Mouse (Mus musculus): Measurements from ENCODE around the gene Defb20. TPM values are rescaled to one million over a fixed set of nuclear protein-coding genes. Genes with fewer than 3 reads are reported as not detected.

The Defb20 gene
- polyA plus RNA-seq, 1 experiment from 2014 or later, result not detected

DNA sequence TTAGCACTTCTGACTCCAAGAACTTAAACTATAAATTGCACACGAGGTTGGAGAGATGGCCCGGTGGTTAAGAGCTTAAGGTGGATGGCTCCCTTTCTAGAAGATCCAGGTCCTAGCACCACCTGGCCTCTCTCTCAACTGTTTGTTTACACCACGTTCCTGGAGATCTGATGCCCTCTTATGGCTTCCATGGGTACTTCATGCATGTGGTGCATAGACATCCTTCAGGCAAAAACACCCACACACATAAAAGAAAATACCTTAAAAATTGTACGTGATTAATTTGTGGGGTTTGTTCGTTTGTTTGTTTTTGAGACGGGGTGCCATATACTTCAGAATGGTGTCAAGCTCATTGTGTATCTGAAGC lies 24.0 kb downstream of the Defb20 start:
- Histone ChIP-seq H3K36me3 (ENCODE audit: poor library complexity, severe bottlenecking) (no peaks in the 10 kb centered on the region), H3K27me3 (no peaks in the 10 kb centered on the region), H3K4me2 (no peak overlapping the region), H3K27ac (no peak overlapping the region), H3K9ac (no peak overlapping the region), H3K4me3 (no peak overlapping the region), H3K9me3 (replicated peaks) (no peaks in the 10 kb centered on the region), H3K4me1 (no peaks in the 10 kb centered on the region)
- WGBS, result 80% methylated on average over 6 of the region's 6 CpGs
- no peak for ATAC-seq

DNA sequence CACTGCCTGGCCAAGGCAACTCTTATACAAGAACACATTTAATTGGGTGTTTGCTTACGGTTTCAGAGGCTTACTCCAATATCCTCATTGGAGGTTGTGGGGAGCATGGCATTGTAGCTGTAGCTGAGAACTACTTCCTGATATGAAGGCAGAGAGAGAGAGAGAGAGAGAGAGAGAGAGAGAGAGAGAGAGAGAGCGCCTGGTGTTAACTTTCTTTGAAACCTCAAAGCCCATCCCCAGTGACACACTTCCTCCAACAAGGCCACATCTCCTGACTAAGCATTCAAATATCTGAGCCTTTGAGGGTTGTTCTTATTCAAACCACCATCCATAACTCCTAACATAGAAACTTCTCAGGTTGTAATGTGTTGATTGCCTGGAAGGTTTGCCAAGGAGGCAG lies 27.1 kb downstream of the Defb20 start:
- H3K4me1 ChIP-seq, result no peaks in the 10 kb centered on the region
- no peak overlapping the region for H3K4me2 ChIP-seq
- no peak overlapping the region for H3K27ac ChIP-seq
- H3K36me3 ChIP-seq (ENCODE audit: poor library complexity, severe bottlenecking), result no peaks in the 10 kb centered on the region
- H3K27me3 ChIP-seq, result no peaks in the 10 kb centered on the region
- no peaks in the 10 kb centered on the region for H3K9me3 ChIP-seq (replicated peaks)
- no peak overlapping the region for H3K4me3 ChIP-seq
- 88% methylated on average over 2 of the region's 2 CpGs for WGBS
- H3K9ac ChIP-seq, result no peak overlapping the region
- no peak for ATAC-seq

DNA sequence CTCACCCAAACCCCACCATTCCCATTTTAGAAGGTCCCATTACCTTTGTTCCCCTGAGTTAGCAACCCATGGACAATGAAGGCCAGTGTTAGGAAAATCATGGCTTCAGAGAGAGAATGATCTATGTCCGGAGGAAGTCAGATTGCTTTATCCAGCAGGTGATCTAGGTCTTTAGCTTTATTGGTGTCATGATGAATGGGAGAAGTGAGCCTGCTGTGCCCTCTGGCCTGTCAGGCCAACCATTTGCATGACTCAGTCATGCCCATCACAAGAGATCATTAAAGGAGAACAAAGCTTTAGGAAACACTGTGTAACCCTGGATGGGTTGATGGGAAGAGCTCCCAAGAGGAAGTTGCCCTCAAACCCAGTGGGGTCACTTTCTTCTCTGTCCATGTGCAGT lies 34.7 kb downstream of the Defb20 start, which contains the start of gene Defb26:
Gene Defb26 (minus strand): TSS at position 101 of the 400 bp plus-strand sequence.
- no peak for ATAC-seq
- Histone ChIP-seq H3K9me3 (replicated peaks) (no peaks in the 10 kb centered on the region), H3K27ac (no peak within 1 kb of the TSS), H3K36me3 (ENCODE audit: poor library complexity, severe bottlenecking) (no peaks in the 10 kb centered on the region), H3K4me2 (no peak within 1 kb of the TSS), H3K4me3 (no peak within 1 kb of the TSS), H3K4me1 (no peaks in the 10 kb centered on the region), H3K27me3 (no peaks in the 10 kb centered on the region), H3K9ac (no peak within 1 kb of the TSS)
- WGBS, result 67% methylated on average over 1 of the region's 1 CpGs

GRCm38 (mm10) chr2:152516084-152516483 lies 39.2 kb downstream of the Defb20 start:
- Histone ChIP-seq H3K4me3 (no peak overlapping the region), H3K36me3 (ENCODE audit: poor library complexity, severe bottlenecking) (no peaks in the 10 kb centered on the region), H3K4me2 (no peak overlapping the region), H3K27ac (no peak overlapping the region), H3K4me1 (no peaks in the 10 kb centered on the region), H3K9me3 (replicated peaks) (no peaks in the 10 kb centered on the region), H3K27me3 (no peaks in the 10 kb centered on the region), H3K9ac (no peak overlapping the region)
- ATAC-seq, result no peak
- 70% methylated on average over 4 of the region's 4 CpGs for WGBS

DNA sequence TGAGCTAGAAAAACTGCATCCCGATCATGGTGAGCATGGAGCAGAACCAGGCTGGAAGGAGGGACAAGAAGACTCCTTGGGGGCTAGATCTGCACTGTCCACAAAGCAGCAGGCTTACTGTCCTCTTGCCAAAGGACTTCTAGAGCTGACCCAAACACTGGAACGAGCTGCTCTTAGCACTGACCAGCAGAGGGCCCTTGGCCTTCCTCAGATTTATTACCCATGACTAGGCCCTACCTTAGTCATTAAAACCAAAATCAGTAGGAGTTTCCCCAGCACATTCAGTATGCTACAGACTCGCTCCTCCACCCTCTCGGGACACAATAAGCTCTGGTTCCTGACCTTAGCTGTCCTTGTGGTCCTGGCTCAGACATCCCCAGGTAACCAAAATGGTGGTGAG lies 41.1 kb downstream of the Defb20 start, which contains the start of gene Defb28:
Gene Defb28 (plus strand): TSS at position 275 of the 400 bp plus-strand sequence.
- 77% methylated on average over 4 of the region's 4 CpGs for WGBS

More for the DNA sequence above, 41.1 kb downstream of the Defb20 start, which contains the start of gene Defb28:
- Histone ChIP-seq H3K4me3 (no peak within 1 kb of the TSS), H3K9ac (no peak within 1 kb of the TSS), H3K27ac (no peak within 1 kb of the TSS), H3K4me1 (no peaks in the 10 kb centered on the region), H3K4me2 (no peak within 1 kb of the TSS), H3K36me3 (ENCODE audit: poor library complexity, severe bottlenecking) (no peaks in the 10 kb centered on the region), H3K27me3 (no peaks in the 10 kb centered on the region), H3K9me3 (replicated peaks) (no peaks in the 10 kb centered on the region)
- no peak for ATAC-seq

Other genes starting within 250 kb of the Defb20 start
- 29.5 and 31.6 TPM in 2 replicates for gene Tbc1d20, start 183.2 kb upstream of the Defb20 start, polyA plus RNA-seq (2015; fragmentation: Nextera tagmentation; extraction: Ambion mirVana)
- 88.4 and 97.6 TPM in 2 replicates for gene Rbck1, start 144.4 kb upstream of the Defb20 start, polyA plus RNA-seq (2015; fragmentation: Nextera tagmentation; extraction: Ambion mirVana)
- 0.79 and 0.97 TPM in 2 replicates for gene Trib3, start 133.0 kb upstream of the Defb20 start, polyA plus RNA-seq (2015; fragmentation: Nextera tagmentation; extraction: Ambion mirVana)
- gene Nrsn2, start 100.4 kb upstream of the Defb20 start, polyA plus RNA-seq (2015; fragmentation: Nextera tagmentation; extraction: Ambion mirVana), result 11.8 and 16.4 TPM in 2 replicates
- gene Sox12, start 79.0 kb upstream of the Defb20 start, polyA plus RNA-seq (2015; fragmentation: Nextera tagmentation; extraction: Ambion mirVana), result 15.8 and 17.6 TPM in 2 replicates
- gene Zcchc3, start 62.0 kb upstream of the Defb20 start, polyA plus RNA-seq (2015; fragmentation: Nextera tagmentation; extraction: Ambion mirVana), result 25.3 and 25.9 TPM in 2 replicates
- gene 6820408C15Rik, start 61.5 kb upstream of the Defb20 start, polyA plus RNA-seq (2015; fragmentation: Nextera tagmentation; extraction: Ambion mirVana), result 1.6 and 2.6 TPM in 2 replicates
- not detected in 2 replicates for gene Defb23, start 12.4 kb upstream of the Defb20 start, polyA plus RNA-seq (2015; fragmentation: Nextera tagmentation; extraction: Ambion mirVana)
- not detected in 2 replicates for gene Defb22, start 13.1 kb downstream of the Defb20 start, polyA plus RNA-seq (2015; fragmentation: Nextera tagmentation; extraction: Ambion mirVana)
- gene Defb26, start 34.6 kb downstream of the Defb20 start, polyA plus RNA-seq (2015; fragmentation: Nextera tagmentation; extraction: Ambion mirVana), result not detected in 2 replicates
- gene Defb28, start 41.2 kb downstream of the Defb20 start, polyA plus RNA-seq (2015; fragmentation: Nextera tagmentation; extraction: Ambion mirVana), result not detected in 2 replicates
- not detected in 2 replicates for gene Defb29, start 63.0 kb downstream of the Defb20 start, polyA plus RNA-seq (2015; fragmentation: Nextera tagmentation; extraction: Ambion mirVana)
- not detected in 2 replicates for gene Gm17416, start 92.3 kb downstream of the Defb20 start, polyA plus RNA-seq (2015; fragmentation: Nextera tagmentation; extraction: Ambion mirVana)
- gene Defb21, start 95.7 kb downstream of the Defb20 start, polyA plus RNA-seq (2015; fragmentation: Nextera tagmentation; extraction: Ambion mirVana), result not detected in 2 replicates
- gene Defb19, start 103.2 kb downstream of the Defb20 start, polyA plus RNA-seq (2015; fragmentation: Nextera tagmentation; extraction: Ambion mirVana), result not detected in 2 replicates
- gene Defb45, start 122.3 kb downstream of the Defb20 start, polyA plus RNA-seq (2015; fragmentation: Nextera tagmentation; extraction: Ambion mirVana), result not detected in 2 replicates
- gene Defb36, start 127.3 kb downstream of the Defb20 start, polyA plus RNA-seq (2015; fragmentation: Nextera tagmentation; extraction: Ambion mirVana), result not detected in 2 replicates
- gene Defb25, start 146.0 kb downstream of the Defb20 start, polyA plus RNA-seq (2015; fragmentation: Nextera tagmentation; extraction: Ambion mirVana), result not detected in 2 replicates
- 0.19 and 0.20 TPM in 2 replicates for gene Rem1, start 149.9 kb downstream of the Defb20 start, polyA plus RNA-seq (2015; fragmentation: Nextera tagmentation; extraction: Ambion mirVana)
- 131 and 142 TPM in 2 replicates for gene H13, start 192.4 kb downstream of the Defb20 start, polyA plus RNA-seq (2015; fragmentation: Nextera tagmentation; extraction: Ambion mirVana)
- 40.0 and 42.2 TPM in 2 replicates for gene Mcts2, start 210.0 kb downstream of the Defb20 start, polyA plus RNA-seq (2015; fragmentation: Nextera tagmentation; extraction: Ambion mirVana)

Data from forebrain, embryonic 13.5 days (tissue).